Mouse (Mus musculus) CD4-positive helper T cell, adult 2 months (primary cell): ENCODE results near the gene Rab3a.

Experiments used
- DNase-seq: peaks from one replicate; pipeline ENCODE4 v3.0.0-alpha.2; 2012; ENCODE audit warnings: low read depth, missing footprints, low spot score

Rab3a gene

DNA sequence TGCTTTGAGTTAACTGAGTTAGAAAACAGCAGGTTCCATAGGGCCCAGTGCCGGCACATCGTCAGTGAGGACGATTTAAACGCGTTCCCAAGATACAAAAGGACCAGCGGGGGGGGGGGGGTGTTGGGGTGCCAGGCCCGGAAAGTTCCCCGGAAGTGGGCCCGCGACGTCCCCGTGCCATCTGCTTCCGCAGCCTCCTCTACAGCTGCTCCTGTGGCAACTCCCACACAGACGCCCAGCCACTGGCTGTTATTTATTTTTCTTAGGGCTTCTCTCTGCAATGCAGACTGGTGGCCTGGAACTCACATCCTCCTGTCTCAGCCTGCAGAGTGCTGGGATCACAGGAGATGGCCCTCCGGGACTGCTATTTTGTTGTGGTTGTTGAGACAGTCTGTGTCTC lies 46.7 kb downstream of the Rab3a start:
- peak; percentile 77 for DNase-seq

GRCm38 (mm10) chr8:70801830-70802229 lies 47.4 kb downstream of the Rab3a start:
- DNase-seq = no peak

DNA sequence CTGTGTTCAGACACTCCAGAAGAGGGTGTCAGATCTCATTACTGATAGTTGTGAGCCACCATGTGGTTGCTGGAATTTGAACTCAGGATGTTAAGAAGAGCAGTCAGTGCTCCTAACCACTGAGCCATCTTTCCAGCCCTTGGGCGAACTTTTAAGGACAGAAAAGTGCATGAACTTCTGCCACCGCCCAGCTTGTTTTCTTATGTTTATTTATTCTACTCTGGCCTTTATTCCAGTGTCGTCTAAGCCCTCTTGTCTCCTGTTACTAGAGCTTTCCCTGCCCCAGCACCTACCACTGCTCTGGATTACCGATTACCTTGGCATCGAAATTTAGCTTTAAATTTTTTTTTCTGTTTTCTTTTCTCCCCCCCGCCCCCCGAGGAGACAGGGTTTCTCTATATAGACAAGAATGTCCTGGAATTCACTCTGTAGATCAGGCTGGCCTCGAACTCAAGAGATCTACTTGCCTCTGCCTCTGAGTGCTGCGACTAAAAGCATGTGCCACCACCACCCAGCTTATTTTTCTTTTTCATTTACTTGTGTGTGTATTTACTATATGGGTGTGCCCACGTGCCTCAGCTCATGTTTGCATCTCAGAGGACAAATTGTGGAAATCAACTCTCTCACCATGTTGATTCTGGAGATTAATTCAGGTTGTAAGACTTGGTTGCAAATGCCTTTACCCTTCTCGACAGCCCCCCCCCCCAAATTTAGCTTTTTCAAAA lies 48.5 kb downstream of the Rab3a start:
- no peak for DNase-seq

- peak; percentile 57 for DNase-seq
Measured at GRCm38 (mm10) chr8:70803761-70804480, 49.4 kb downstream of the Rab3a start.

GRCm38 (mm10) chr8:70804481-70805206 lies 50.2 kb downstream of the Rab3a start, which contains the start of gene Mast3:
Gene Mast3, minus strand, starts transcription at chr8:70805054.
- DNase-seq = peak; percentile 85

DNA sequence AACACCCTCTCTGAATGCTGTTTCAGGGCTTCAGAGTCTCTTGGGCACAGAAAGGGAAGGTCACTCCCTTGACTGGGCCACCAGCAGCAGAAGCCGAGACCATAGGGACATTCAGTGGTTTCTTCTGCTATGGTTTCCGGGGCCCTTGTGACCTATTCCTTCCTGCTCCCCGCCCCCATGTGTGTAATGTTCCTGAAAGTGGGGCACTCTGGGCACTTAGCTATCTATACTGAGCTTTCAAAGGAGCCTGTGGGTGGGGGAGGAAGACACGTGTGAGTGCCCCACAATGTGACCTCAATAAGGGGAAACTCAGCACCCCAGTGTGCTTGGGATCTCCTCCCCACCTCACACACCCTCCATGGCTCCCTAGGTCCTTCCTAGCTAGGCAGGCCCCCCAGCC lies 52.1 kb downstream of the Rab3a start:
- peak; percentile 77 for DNase-seq

DNA sequence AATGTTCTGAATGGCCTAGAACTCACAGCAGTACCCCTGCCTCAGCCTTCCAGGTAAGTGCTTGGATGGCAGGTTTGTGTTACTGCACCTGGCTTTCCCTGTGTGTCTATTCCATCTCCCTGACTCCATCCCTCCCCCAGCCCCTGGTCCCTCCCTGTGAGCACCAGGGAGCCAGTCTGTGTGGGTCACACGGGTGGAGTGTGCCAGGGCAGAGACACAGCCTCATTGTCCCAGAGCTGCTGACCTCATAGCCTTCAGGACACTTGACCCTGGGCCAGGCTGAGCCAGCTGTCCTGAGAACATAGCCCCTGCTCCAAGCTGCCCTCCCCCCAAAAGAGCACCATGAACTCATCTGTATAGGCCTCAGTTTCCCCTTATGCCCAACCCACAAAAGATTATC lies 52.8 kb downstream of the Rab3a start:
- DNase-seq = no peak

DNA sequence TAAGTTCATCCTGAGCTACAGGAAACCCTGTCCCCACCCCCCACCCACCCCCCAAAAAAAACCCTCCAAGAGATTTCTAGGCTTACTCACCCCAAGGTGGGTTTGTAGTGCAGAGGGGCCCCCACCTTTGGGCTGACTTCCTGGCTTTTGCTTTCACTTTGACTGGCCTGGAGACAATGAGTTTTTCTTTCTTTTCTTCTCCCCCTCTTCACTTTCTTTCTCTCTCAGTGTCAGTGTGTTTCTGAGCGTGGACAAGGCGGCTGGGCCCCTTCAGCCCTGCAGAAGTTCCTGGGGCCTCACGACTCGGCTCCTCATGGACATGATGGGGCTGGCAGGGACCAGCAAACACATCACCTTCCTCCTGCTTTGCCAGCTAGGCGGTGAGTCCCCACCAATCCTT lies 53.8 kb downstream of the Rab3a start, which contains the start of gene Il12rb1:
TSS of gene Il12rb1 (plus strand) at position 211 of the 400 bp plus-strand sequence.
- peak; percentile 74 for DNase-seq
